Mouse (Mus musculus) right cerebral cortex, postnatal 36 days (tissue): ENCODE results near the gene Rbms3.

ENCODE experiments used
- DNase-seq, 2 experiments: peaks; one replicate each; pipeline ENCODE4 v3.0.0; 2022; ENCODE audit warnings: low spot score in 2 of 2, mixed read lengths in 1 of 2

The Rbms3 gene

DNA sequence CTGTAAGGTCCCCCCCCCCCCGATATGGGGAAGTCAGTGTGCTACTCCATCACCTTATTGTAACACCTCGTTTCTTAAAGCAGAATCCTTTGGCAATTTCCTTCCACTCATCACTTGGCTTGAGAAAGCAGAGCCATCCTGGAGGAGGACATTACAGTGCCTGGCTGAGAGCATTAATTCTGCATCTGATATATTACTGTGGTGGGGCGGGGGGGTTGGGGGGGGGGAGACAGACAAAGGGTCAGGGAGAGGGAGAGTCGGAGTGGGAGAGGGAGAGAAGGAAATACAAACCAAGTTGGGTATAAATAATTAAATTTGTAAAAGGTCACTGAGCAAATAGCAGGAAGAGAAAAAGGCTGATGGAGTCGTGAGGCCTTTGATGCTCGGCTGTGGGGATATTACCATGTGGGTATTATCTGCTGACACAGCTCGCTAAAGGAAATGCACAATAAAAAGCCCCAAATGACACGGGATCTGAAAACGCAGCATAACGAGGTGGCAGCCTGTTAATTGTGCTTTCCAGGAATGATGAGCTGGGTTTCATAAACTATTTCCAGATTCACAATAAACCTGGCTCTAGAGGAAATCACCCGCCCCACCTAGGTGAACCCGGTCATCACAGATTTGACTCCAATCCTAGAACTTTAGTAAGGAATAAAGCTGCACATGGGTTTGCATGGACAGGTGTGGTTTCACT is 860.2 kb downstream of the Rbms3 start:
- DNase-seq = no peak

DNA sequence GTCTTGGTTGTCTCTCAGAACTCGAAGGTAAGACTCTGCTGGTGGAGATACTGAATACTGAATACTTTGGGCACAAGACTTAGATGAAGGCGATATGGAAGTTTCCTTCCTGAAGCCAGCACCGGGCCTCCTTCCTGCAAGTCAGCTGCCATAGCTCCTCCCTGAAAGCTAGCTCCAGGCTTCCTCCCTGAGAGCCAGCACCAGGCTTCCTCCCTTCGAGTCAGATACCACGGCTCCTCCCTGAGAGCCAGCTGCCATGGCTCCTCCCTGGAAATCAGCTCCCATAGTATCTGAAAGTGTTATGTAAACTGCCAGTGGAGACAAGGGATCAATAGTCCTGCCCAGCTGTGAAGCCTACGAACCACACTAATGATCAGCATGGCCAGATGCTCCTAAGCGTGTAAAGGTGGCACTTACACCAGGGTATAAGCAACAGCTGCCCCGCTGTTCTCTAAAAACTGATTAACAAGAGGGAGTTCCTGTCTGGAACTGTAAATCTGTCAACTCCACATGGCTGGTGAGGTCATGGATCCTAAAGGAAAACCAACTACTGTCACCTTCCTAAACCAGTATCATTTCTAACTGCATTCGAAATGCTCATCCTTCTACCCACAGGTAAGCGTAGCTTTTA is 867.2 kb downstream of the Rbms3 start:
- DNase-seq = no peak

DNA sequence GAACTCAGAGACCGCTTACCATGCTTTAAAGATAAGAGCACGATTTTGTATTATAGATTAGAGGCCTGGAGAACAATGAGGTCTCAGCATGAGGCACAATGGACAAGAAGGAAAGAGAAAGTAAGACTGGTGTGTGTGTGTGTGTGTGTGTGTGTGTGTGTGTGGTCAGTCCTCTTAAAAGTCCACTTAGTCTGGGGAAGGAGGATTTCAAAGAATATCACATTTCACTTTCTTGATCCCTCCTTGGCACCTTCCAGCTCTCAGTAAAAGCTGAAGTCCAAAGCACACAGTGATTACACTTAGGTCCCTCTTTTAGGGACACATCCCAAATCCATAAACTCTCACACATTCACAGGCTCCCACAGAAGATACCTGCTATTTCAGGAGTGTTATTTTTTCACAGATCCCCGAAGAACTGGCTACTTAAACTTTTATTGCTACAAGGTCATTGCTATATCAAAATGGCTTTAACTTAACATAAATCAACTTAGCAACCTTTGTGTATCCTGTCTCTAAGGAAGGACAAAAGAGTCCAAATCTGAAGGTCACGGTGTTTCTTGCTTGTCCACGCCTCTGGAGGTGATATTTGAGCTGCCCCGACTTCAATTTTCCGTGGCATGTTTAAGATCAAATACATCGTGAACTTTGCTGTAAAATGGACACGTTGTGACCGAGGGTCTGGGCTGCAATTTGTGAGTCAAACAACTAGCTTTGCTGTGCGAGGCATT is 880.7 kb downstream of the Rbms3 start:
- no peak for DNase-seq

DNA sequence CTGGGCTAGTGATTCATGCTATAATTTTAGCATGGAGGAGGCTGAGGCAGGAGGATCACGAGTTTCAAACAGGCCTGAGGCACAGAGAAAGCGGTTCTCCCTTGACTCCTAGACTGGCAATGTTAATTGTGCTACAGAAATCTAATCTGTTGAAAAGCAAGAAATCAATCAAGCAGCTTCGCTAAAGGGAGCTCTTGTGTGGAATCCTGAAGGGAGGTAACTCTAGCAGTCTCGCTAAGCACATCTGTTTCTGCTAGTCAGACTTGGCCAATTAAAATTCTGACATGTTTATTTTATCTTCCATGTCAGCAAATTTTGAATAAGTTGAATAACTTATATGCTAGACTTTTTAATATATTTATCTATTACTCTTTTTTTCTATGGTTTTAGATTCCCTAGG is 881.4 kb downstream of the Rbms3 start:
- DNase-seq = no peak

DNA sequence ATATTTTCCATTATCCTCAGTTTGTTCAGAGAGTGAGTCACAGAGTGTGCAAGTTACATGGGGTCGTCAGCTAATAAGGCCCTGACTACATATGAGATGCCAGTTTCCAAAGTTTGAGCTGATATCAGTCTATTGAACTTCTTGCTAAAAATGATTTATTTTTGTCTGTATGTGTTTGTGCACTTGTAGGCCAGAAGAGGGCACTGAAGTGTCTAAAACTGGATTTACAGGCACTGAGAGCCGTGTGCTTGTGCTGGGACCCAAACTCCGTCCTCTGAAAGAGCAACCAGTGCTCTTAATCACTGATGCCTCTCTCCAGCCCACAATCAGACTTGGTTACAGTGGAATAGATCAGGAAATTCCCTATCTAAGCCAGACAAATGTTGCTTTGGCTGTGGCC is 882.8 kb downstream of the Rbms3 start:
- DNase-seq = no peak

DNA sequence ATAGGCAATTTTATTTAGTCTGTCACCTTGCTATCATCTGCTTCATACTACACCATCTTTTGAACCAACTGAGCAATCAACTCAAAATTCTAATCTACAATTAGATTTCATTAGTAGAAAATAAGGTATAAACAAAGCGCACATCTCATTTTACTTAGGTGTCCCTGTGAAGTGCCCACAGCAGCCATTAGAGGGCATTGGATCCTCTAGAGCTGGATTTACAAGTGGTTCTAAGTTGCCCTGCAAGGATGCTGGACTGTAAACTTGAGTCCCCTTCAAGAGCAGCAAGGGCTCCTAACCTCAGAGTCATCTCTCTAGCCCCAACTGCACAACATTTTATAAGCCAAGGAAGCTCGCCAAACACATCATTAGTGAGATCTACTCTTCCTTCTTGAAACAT is 891.9 kb downstream of the Rbms3 start:
- no peak for DNase-seq

DNA sequence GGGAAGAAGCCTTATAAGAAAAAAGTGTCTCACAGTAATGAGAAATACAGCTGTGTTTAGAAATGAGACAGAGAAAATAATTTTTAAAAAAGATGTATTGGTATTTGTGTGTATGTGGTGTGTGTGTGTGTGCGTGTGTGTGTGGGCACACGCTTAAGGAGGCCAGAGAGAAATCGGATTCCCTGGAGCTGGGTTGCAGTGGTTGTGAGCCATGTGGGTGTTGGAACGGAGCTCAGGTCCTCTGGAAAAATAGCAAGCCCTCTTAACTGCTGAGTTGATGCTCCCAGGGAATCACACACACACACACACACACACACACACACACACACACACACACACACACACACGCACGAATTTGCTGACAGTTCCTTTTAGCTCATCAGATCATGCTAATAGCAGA is 900.5 kb downstream of the Rbms3 start:
- no peak for DNase-seq

DNA sequence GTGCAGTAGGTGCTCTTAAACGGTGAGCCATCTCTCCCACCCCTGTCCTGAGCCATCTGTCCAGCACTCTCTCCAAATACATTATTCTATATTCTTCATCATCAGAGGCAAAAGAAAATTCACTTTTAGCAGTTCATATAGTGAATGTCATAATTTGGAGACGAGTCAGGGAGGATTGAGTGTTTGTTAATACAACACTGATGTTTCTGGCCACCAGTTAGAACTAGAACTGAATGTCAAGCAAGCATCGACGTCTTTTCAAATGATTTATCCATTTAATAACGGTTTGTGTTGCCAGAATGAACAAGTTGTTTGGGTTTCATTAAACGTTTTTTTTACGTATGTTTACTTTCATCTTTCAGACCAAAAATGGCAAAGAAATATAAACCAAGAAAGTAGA is 901.1 kb downstream of the Rbms3 start:
- no peak for DNase-seq

DNA sequence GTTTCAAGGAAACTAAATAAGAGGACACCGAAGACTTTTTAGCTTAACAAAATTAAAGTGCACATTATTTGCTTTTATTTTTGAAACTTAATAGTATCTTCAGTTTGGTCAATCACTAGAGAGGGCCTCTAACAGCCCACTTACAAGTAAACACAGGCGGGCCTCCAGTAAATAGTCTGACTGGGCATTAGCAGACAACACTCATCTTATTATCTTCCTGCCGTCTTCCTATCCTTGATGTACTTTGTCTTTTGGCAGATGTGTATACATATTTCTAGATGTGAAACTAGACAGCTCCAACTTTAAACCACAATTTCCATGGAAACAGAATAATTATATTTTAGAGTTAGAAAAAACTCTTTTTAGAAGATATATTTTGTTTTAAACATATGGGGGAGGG is 901.6 kb downstream of the Rbms3 start:
- DNase-seq = no peak

DNA sequence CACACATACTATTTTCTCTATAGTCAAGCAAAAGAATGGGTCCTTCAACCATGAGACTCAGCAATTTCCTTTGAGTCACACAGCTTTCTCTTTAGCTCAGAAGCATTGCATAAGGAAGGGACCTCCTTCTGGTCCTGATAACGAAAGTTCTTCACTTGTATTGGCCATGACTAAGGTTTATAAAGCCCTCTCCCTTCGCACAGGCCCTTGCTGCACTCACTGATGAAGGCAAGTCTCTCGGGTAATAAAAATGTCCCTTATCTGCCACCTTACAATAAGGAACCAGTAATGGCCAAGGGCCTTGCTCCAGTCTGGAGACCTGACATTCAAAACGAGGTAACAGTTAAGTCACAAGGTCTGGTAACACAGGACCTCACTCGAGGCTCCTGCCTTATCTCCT is 905.1 kb downstream of the Rbms3 start:
- no peak for DNase-seq

DNA sequence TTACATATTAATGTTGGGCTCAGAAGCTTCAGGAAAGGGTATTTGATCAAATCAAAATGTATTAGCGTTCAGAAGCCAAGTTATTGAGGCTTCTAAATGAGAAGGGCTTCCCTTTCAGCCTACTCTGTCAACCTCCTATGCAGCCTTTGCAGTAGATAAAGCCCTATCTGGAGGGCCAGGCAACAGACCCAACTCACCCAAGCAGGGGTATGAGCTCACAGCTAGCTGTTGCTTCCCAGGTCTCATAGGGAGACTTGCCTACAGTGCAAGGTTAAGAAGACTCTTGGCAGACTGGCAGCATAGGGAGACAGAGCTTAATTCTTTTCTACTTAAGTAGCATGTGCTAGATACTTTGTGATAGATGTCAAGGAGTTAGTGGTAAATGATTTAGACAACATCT is 926.6 kb downstream of the Rbms3 start:
- no peak for DNase-seq

DNA sequence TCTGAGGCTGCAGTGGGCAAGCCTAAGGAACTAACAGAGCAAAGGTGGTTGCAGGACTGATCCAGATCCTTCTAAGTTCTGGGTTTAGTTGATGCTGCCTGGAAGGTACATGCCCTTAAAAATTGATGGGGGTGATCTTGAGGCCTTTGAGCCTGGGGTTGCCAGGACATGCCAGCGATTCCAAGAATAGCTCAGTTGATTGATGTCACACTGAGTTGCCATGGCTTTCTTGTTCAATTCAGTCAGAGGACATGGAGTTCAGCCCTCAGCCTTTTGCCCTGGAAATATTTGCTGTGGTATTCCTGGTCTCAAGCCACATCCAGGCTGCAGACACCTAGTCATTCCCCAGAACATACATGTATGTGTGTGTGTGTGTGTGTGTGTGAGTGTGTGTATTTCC is 927.1 kb downstream of the Rbms3 start:
- DNase-seq = no peak

DNA sequence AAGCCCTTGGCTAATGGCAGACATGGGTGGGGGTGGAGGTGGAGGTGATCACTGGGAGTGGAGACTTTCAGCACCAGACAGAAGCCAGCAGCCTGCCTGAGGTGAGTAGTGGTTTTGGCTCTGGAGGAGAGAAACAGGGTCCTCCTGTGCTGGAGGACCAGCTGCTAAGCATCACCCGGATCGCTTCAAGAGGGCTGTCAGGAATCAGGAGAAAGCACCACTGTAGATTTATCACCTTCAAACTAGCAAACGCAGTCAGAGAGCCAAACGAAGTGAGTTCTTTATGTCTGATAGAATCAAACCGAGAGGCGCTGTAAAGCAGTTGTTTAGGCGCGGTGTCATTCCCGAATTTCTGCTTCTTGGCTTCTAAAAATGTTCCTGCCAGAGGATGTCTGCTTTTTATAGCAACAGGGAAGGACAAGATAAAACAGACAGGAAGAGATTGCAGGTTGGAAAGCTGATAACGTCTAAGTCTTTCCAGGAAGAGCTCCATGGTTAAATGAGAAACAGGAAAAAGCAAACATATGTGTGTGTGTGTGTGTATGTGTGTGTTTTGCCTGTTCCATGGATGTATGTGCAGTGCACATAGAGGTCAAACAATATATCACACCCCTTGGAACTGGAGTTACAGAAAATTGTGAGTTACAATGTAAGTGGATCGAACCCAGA is 928.1 kb downstream of the Rbms3 start:
- no peak for DNase-seq

DNA sequence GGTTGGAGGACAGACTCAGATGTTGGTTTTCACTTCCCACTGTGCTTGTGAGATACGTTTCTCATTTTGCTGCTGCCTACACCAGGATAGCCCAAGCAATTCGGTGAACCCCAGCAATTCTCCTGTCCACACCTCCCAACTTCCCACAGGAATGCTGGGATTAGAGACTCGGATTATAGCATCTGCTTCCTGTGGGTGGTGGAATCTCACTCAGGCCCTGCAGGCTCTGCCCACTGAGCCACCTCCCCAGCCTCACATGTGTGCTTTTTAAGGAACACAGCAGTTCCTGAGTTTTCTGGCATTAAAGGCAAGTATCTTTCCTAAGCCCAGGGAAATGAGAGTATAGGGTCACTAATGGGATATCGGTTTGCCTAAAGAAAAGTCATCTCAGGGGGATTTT is 941.1 kb downstream of the Rbms3 start:
- no peak for DNase-seq

DNA sequence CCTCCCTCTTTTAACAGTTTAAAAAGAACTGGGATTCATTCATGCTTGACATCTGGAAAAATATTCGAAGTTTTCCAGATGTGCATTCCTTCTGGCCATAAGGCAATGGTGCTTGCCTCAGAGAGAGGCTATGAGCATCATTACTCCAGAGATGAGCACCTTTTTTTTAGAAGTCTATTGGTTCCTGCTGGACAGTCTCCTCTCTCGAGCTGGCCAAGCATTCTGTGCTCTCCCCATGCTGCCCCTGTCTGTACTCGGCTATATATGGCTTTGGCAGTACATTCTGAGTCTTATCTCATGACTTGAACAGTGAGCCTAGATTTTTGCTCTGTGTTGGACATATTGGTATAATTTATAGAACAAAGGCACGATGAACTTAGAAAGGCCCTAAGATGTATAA is 952.6 kb downstream of the Rbms3 start:
- no peak for DNase-seq

DNA sequence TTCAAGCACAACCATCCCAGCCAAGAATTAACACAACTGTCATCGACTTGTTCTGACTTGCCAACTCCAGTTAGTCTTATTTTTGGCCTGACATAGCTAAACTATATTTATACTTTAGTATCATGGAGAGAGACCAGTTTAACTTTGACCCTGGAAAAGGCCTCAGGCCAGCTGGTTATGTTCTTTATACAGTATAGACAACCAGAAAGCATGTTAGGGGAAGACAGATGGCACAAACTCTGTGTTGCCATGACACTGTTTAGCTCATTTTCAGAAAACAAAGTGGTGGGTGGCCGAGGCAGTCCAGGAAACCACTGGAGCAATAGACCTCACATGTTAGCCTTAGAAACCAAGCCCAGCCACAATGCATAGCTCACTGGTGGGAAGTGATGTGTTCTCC is 953.3 kb downstream of the Rbms3 start:
- no peak for DNase-seq

DNA sequence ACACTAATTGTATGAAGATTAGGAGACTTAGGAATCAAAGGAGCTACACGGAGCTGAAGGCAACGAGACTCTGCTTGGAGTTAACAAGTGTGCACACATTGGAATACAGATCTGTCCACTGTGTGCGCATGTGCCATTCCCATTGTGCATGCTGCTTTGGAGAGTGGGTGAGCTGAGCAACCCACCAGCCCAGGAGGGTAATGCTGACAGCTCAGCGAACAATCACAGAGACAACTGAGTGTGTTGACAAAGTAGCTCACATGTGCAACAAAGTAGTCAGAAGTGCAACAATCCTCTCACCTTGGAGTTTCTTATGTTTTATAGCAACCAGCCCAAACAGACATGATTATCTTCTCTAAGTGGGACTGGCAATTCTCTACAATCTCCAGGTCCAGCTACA is 955.5 kb downstream of the Rbms3 start:
- DNase-seq = no peak

DNA sequence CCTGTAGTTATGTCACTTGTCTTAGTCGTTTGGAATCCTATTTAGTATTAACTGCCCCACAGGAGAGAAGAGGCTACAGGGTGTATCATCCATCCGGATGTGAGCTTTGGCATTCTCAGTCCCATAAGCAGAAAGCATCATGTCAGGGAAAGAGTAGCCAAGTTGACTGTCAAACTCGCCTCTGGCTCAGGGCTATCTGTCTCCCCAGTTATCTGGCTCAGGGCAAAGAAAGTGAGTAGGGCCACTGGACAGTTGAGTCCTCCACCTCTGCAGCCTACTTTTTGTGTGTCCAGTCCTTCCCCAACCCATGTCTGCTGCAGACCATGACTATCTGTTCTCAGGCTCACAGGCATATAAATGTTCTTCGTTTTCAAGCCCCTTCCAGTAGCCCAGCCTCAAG is 968.7 kb downstream of the Rbms3 start:
- DNase-seq = no peak

DNA sequence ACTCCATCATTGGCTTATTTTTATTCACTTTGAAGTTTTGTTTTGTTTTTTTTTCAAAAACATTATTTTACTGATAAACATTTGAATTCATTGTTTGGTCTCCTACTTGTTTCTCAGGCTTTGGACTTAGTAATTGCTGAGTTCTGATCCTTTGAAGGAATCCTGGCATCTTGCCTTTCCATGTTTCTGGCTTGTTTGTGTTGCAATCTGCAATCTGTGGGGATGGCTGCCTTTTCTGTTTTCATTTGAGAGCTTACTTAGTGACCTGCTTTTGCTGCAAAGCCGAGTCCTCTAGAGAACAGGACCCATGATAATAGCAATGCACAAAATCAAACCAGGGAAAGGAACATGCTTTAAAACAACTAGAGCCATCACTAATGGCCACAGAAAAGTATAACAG is 969.8 kb downstream of the Rbms3 start:
- no peak for DNase-seq

DNA sequence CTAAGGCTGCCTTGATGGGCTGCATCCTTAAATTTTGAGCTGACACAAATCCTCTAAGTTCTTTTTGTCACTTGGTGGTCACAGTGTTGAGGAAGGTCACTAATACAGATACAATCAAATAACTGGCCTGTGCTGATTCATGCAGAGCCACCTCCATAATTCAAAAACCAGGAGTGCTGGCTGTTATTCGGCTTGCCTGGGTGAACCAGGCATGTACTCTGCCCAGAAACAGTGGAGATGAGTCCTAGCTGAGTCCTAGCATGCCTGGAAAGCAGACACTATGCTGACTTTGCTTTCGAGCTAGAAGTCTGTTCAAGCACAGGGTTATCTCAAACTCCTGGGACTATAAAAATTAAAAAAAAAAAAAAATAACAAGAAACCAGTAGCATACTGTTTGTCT is 972.6 kb downstream of the Rbms3 start:
- DNase-seq = no peak

DNA sequence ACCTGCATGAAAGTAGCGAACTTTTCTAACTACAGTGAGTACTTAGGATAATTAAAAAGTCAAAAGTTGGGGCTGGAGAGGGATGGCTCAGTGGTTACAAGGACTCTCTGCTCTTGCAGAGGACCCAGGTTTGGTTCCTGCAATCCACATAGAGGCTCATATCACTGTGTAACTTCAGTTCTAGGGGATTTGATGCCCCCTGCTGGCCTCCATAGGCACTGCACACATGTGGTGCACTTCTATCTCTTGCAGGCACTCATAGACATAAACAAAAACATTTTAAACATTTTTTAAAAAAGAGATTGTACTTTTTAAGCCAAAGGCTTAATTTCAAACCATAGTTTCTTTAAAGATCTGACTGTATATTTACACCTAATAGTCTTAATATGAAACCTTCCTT is 978.3 kb downstream of the Rbms3 start:
- DNase-seq = no peak

DNA sequence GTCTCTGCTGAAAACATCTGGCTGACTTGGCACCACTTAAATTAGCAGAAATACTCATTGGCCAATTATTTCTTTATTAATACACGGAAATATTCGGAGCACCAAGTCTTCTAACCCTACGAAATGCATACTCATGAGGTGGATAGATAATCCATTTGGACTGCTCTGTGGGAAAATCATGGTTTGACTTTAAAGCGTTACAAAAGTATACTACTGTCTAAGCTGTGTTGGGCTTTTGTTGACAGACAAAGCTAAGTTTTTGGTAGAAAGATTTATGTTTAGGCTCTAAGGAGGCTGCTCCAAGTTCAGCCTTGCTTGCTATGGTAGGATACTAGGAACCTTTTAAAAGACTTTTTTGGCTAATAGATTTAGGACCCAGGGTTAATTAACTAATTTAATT is 979.8 kb downstream of the Rbms3 start:
- DNase-seq = no peak
